Mouse (Mus musculus): Measurements from ENCODE around the gene Vwa8.
"Not testable (repeated sequence)": the region's sequence is repeated elsewhere in the genome, so short reads cannot be mapped to it uniquely, and the experiment has no call there.

Gene Vwa8

GRCm38 (mm10) chr14:78984296-78984695 lies 135.4 kb downstream of the Vwa8 start:
- no peak for DNase-seq (ENCODE audit: low spot score)

- DNase-seq (ENCODE audit: low spot score): no peak
These were observed 138.7 kb downstream of the Vwa8 start for GRCm38 (mm10) chr14:78987543-78987942.

- no peak for DNase-seq (ENCODE audit: low spot score)
These were observed 143.6 kb downstream of the Vwa8 start for GRCm38 (mm10) chr14:78992456-78992855.

GRCm38 (mm10) chr14:78993515-78993914 lies 144.7 kb downstream of the Vwa8 start:
- DNase-seq (ENCODE audit: low spot score): no peak

GRCm38 (mm10) chr14:78996359-78996758 lies 147.5 kb downstream of the Vwa8 start:
- DNase-seq (ENCODE audit: low spot score): no peak

GRCm38 (mm10) chr14:79003576-79003975 lies 154.7 kb downstream of the Vwa8 start:
- DNase-seq (ENCODE audit: low spot score): no peak

GRCm38 (mm10) chr14:79017710-79018109 lies 168.9 kb downstream of the Vwa8 start:
- not testable (repeated sequence) for DNase-seq (ENCODE audit: low spot score)

- no peak for DNase-seq (ENCODE audit: low spot score)
These were observed 169.7 kb downstream of the Vwa8 start for GRCm38 (mm10) chr14:79018564-79018963.

GRCm38 (mm10) chr14:79021725-79022124 lies 172.9 kb downstream of the Vwa8 start:
- DNase-seq (ENCODE audit: low spot score): no peak

- no peak for DNase-seq (ENCODE audit: low spot score)
These were observed 180.2 kb downstream of the Vwa8 start for GRCm38 (mm10) chr14:79028996-79029575.

GRCm38 (mm10) chr14:79030715-79031114 lies 181.9 kb downstream of the Vwa8 start:
- no peak for DNase-seq (ENCODE audit: low spot score)

- DNase-seq (ENCODE audit: low spot score): no peak
These were observed 182.4 kb downstream of the Vwa8 start for GRCm38 (mm10) chr14:79031230-79031740.

- DNase-seq (ENCODE audit: low spot score): no peak
These were observed 184.5 kb downstream of the Vwa8 start for GRCm38 (mm10) chr14:79033396-79033795.

GRCm38 (mm10) chr14:79034511-79034913 lies 185.7 kb downstream of the Vwa8 start:
- no peak for DNase-seq (ENCODE audit: low spot score)

- no peak for DNase-seq (ENCODE audit: low spot score)
These were observed 186.7 kb downstream of the Vwa8 start for GRCm38 (mm10) chr14:79035575-79035974.

GRCm38 (mm10) chr14:79047186-79047585 lies 198.3 kb downstream of the Vwa8 start:
- no peak for DNase-seq (ENCODE audit: low spot score)

GRCm38 (mm10) chr14:79047956-79048355 lies 199.1 kb downstream of the Vwa8 start:
- DNase-seq (ENCODE audit: low spot score): no peak

- DNase-seq (ENCODE audit: low spot score): no peak
These were observed 200.7 kb downstream of the Vwa8 start for GRCm38 (mm10) chr14:79049544-79049943.

GRCm38 (mm10) chr14:79065636-79066035 lies 216.8 kb downstream of the Vwa8 start:
- no peak for DNase-seq (ENCODE audit: low spot score)

- no peak for DNase-seq (ENCODE audit: low spot score)
These were observed 220.7 kb downstream of the Vwa8 start for GRCm38 (mm10) chr14:79069515-79069914.

GRCm38 (mm10) chr14:79074786-79075185 lies 225.9 kb downstream of the Vwa8 start:
- DNase-seq (ENCODE audit: low spot score): no peak

- no peak for DNase-seq (ENCODE audit: low spot score)
These were observed 227.9 kb downstream of the Vwa8 start for GRCm38 (mm10) chr14:79076560-79077300.

GRCm38 (mm10) chr14:79083573-79083972 lies 234.7 kb downstream of the Vwa8 start:
- DNase-seq (ENCODE audit: low spot score): no peak

- DNase-seq (ENCODE audit: low spot score): no peak
These were observed 237.2 kb downstream of the Vwa8 start for GRCm38 (mm10) chr14:79086006-79086405.

Measured in T-cell, adult 2 months (primary cell).